Mouse (Mus musculus) liver, embryonic 15.5 days (tissue): ENCODE measurements at regions not wholly inside any gene's neighbourhood (a gene's known extent, or its start where the extent isn't known, plus 50 kb on each side); places are given as distances from the start of the nearest gene placed in this dataset.

Source experiments
- ATAC-seq: fragments of 200-750 bp; cut with Nextera tagmentation; 2 replicates; pipeline ENCODE4 v1.8.0; 2017; ENCODE audit warnings: moderate number of reproducible peaks, mild to moderate bottlenecking, moderate library complexity; ENCODE audit not compliant: insufficient read depth
- H3K27ac ChIP-seq: fragments of 300-500 bp; sonication (generic); replicated peaks from 2 replicates; pipeline ENCODE4 v1.5.1; 2015; ENCODE audit warnings: mild to moderate bottlenecking, inconsistent platforms
- H3K27me3 ChIP-seq: fragments of 300-500 bp; sonication (generic); 2 replicates; pipeline ENCODE4 v1.6.1; 2015; ENCODE audit warnings: mild to moderate bottlenecking, inconsistent platforms
- H3K36me3 ChIP-seq: fragments of 300-500 bp; sonication (generic); replicated peaks from 2 replicates; pipeline ENCODE4 v1.6.1; 2015; ENCODE audit warnings: moderate library complexity, mild to moderate bottlenecking, inconsistent platforms
- H3K4me1 ChIP-seq: fragments of 300-500 bp; sonication (generic); replicated peaks from 2 replicates; pipeline ENCODE4 v1.6.1; 2015; ENCODE audit warnings: inconsistent platforms
- H3K4me2 ChIP-seq: fragments of 300-500 bp; sonication (generic); 2 replicates; pipeline ENCODE4 v1.6.1; 2015; ENCODE audit warnings: moderate library complexity, mild to moderate bottlenecking, inconsistent platforms
- H3K4me3 ChIP-seq: fragments of 300-500 bp; sonication (generic); replicated peaks from 2 replicates; pipeline ENCODE4 v1.5.1; 2015; ENCODE audit warnings: mild to moderate bottlenecking, inconsistent platforms
- H3K9ac ChIP-seq: fragments of 300-500 bp; sonication (generic); 2 replicates; pipeline ENCODE4 v1.6.1; 2015; ENCODE audit warnings: moderate library complexity, mild to moderate bottlenecking, inconsistent platforms
- H3K9me3 ChIP-seq: fragments of 300-500 bp; sonication (generic); replicated peaks from 2 replicates; pipeline ENCODE4 v1.6.1; 2016; ENCODE audit warnings: inconsistent platforms
- WGBS: fragments of 180-500 bp; shearing (Covaris S2); methylation state at CpG from one replicate; pipeline ENCODE4 v1.1.7; 2015; ENCODE audit warnings: mixed read lengths; ENCODE audit not compliant: insufficient replicate concordance; 5-methylcytosine and 5-hydroxymethylcytosine counted together

DNA sequence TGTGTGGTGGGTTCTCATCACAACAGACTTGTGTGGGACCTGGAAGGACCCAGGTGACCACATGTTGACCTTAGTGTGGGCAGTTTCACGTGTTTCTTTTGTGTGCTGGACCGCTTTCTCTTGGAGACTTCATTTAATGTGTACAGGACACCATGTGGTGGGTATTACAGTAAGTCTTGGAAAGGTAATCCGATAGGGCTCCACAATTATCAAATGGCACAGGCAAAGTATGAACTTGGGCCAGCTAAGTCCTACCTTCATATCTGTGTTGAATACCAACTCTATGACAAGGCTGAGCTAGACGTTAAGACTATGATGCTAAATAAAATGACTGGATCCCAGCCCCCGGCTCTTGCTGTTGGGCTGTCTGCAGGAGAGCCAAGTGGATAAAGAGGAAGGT is 173.5 kb downstream of the 1500009L16Rik start:
- H3K9ac ChIP-seq = no peak overlapping the region
- no peaks in the 10 kb centered on the region for H3K4me1 ChIP-seq
- 48% methylated on average over 5 of the region's 5 CpGs for WGBS
- H3K9me3 ChIP-seq = no peaks in the 10 kb centered on the region
- no peaks in the 10 kb centered on the region for H3K27me3 ChIP-seq
- ATAC-seq = no peak
- H3K36me3 ChIP-seq = no peaks in the 10 kb centered on the region
- H3K4me3 ChIP-seq = no peak overlapping the region
- no peak overlapping the region for H3K4me2 ChIP-seq
- no peak overlapping the region for H3K27ac ChIP-seq

DNA sequence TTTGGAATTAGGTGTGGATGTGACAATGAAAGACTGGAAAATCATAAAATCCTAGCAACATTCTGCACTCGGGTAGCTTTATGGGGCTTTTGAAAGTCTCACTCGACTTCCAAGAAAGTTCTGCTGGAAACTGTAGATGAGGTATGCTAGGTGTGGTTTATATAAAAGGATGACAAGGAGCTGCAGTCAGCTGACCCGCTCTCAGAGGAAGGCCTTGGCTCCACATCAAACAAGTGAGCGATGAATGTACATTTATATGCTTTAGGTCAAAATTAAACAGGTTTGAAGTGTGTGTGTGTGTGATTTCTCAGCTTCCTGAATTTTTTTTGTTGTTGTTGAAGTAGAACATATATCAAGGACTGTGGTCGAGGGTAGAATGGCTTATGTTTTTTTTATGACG is 174.9 kb downstream of the 1500009L16Rik start:
- WGBS = 62% methylated on average over 6 of the region's 6 CpGs
- Histone ChIP-seq H3K4me2 (no peak overlapping the region), H3K9me3 (no peaks in the 10 kb centered on the region), H3K27me3 (no peaks in the 10 kb centered on the region), H3K36me3 (no peaks in the 10 kb centered on the region), H3K9ac (no peak overlapping the region), H3K4me1 (no peaks in the 10 kb centered on the region), H3K27ac (no peak overlapping the region), H3K4me3 (no peak overlapping the region)
- no peak for ATAC-seq

DNA sequence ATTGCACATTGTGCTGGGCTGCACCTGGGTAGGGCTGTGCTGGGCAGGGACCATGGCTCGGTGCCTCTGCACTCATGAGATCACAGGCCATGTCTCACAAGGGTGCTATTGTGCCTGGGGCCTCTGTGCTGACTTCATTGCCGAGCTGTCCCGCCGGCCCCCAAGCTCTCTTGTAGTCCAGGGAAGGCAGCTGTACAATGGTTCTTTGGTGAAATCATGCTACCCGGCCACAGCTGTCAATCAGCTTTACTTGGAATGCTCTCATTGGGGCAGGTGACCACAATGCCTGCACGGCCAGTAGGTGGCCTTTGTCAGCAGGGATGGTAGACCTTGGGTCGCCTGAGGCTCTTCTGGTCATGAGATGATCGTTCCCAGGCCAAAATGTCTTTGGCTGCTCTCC is 184.1 kb downstream of the 1500009L16Rik start:
- H3K36me3 ChIP-seq = no peaks in the 10 kb centered on the region

DNA sequence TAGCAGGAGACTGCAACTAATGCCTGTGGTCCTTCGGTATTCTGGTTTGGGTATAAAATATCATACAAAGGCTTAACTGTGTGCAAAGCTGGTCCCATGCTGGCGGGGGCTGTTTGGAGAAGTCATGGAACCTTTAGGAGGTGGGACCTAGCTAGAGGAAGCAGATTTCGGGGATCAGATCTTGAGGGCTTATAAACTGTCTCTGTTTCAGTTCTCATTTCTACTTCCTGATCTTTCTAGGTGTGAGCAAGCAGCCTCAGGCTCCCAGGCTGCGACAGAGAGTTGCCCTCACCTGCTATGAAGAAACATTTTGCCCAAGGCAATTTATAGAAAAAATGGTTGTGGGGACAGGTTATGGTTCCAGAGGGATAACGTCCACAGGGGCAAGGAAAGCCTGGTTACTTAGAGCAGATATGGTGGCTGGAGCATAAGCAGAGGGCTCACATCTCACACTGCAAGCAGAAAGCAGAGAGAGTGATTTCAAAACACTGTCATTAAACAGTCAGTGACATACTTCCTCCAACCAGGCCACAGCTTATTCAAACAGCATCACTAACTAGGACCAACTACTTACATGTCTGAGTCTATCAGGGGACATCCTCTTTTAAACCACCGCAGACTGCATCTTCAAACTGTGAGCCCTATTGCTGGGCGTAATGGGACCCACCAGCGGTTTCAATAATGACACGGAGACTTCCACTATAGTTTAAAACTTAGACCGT is 188.1 kb downstream of the 1500009L16Rik start:
- Histone ChIP-seq H3K9me3 (no peaks in the 10 kb centered on the region), H3K27me3 (no peaks in the 10 kb centered on the region), H3K9ac (no peak overlapping the region), H3K4me3 (no peak overlapping the region), H3K27ac (no peak overlapping the region), H3K4me1 (no peaks in the 10 kb centered on the region), H3K36me3 (no peaks in the 10 kb centered on the region), H3K4me2 (no peak overlapping the region)
- WGBS = 67% methylated on average over 10 of the region's 10 CpGs
- ATAC-seq = no peak

More for the DNA sequence above, 184.1 kb downstream of the 1500009L16Rik start:
- ATAC-seq = no peak
- Histone ChIP-seq H3K4me3 (no peak overlapping the region), H3K27ac (no peak overlapping the region), H3K4me1 (no peaks in the 10 kb centered on the region), H3K4me2 (no peak overlapping the region), H3K27me3 (no peaks in the 10 kb centered on the region), H3K9ac (no peak overlapping the region), H3K9me3 (no peaks in the 10 kb centered on the region)
- 51% methylated on average over 8 of the region's 8 CpGs for WGBS

DNA sequence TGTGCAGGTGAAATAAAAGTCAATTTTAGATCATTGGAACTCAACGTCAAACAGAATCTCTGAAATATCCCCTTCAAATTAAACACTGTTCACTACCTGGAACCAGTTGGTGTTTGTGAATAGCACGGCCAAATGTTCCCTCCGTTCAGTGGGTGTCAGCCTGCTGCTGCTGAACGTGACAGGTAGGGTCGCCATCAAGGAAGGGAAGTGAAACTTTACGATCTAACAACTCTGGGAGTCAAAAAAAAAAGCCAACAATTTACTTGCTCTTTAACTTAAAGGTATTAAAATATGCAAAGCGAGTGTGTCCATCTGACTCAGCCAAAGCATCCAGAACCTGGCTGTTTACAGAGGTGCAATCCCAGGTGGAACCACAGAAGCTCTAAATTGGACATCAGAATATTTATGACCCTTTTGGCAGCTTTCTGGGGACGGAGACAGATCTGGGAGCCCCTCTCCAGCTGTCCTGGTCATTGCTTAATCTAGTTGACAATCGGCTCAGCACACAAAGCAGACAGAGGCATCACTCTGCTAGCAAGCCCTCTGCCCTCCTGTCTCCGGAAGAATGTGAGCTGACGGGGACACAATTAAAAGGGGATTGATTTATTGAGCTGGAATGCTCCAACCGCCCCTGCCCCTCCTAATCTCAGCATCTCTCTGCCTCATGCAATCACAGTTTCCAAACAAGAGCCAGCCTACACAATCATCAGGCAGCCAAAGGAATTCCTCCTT is 191.9 kb downstream of the 1500009L16Rik start:
- Histone ChIP-seq H3K4me2 (no peak overlapping the region), H3K27ac (no peak overlapping the region), H3K9me3 (no peaks in the 10 kb centered on the region), H3K4me1 (no peaks in the 10 kb centered on the region), H3K4me3 (no peak overlapping the region), H3K9ac (no peak overlapping the region), H3K36me3 (no peaks in the 10 kb centered on the region), H3K27me3 (no peaks in the 10 kb centered on the region)
- ATAC-seq = no peak
- 28% methylated on average over 12 of the region's 12 CpGs for WGBS

DNA sequence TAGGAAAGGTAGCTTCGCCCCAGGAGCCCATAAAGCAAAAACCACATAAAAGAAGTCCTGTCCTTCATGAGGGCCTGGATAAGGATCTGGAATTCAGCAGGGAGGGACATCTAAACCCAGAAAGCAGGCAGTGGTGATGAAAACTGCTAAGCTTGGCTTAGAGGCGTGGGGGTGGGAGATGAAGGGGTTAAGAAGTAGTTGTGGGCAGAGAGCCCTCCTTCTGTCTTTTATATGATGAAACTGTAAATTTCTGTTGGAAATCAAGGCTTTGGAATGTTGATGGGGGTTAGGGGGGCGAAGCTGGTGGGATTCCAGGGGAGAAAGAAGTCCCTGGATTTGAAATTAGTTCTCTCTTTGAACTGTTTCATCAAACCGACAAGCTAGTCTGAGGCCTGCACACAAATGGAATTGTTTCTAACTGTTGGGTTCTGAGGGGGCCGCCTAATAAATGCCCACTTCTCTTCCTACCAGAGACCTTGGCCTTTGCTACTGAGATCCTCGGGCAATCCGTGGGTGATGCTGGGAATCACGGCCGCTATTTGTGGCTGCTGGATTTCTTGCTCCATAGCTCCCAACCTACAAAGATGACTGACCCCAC is 192.6 kb downstream of the 1500009L16Rik start:
- Histone ChIP-seq H3K9me3 (no peaks in the 10 kb centered on the region), H3K27me3 (no peaks in the 10 kb centered on the region), H3K27ac (no peak overlapping the region), H3K4me3 (no peak overlapping the region), H3K4me1 (no peaks in the 10 kb centered on the region), H3K4me2 (no peak overlapping the region), H3K36me3 (no peaks in the 10 kb centered on the region), H3K9ac (no peak overlapping the region)
- ATAC-seq = no peak
- WGBS = 52% methylated on average over 9 of the region's 9 CpGs

DNA sequence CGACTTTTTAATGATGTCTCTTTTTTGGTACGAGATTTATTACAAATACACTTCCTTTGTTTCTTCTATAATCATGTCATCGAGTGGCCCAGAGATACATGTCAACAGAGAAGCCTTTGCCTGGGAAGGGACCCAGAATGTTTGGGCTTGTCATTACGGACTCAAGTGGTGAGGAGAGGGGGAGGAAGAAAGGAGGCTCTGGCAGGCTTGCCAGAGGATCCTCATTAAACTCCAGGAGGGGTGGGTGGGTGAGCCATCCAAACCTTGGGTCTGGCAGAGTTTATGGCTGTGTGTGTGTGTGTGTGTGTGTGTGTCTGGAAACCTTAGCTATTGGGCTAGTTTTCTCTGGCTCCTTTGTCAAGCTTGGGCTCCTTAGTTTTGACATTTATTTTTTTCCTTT is 204.3 kb downstream of the 1500009L16Rik start:
- no peak overlapping the region for H3K9ac ChIP-seq
- WGBS = 59% methylated on average over 4 of the region's 4 CpGs
- no peak overlapping the region for H3K27ac ChIP-seq
- H3K4me3 ChIP-seq = no peak overlapping the region
- H3K27me3 ChIP-seq = no peaks in the 10 kb centered on the region
- H3K4me2 ChIP-seq = no peak overlapping the region
- no peaks in the 10 kb centered on the region for H3K36me3 ChIP-seq
- no peaks in the 10 kb centered on the region for H3K9me3 ChIP-seq
- ATAC-seq = no peak
- H3K4me1 ChIP-seq = no peaks in the 10 kb centered on the region

DNA sequence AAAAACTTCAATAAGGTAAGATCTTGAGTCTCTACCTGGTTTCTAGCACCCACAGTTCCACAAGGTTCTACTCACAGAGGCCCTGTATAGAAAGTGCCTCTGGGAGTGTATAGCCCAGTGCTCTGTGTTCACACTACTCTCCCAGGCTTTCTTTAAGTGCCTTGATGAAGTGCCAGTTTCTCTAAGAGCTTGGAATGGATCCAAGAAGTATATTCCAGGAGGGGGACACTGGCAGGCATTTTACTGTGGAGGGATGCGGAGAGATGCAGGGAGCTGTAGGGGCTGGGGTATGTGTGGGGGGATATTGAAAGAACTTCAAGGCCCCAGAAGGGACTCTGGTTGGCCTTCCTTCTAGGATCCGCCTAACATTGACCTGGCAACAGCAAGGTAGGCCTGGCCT is 204.9 kb downstream of the 1500009L16Rik start:
- no peak overlapping the region for H3K27ac ChIP-seq
- no peak overlapping the region for H3K9ac ChIP-seq
- no peaks in the 10 kb centered on the region for H3K36me3 ChIP-seq
- WGBS = 60% methylated on average over 2 of the region's 2 CpGs
- H3K4me3 ChIP-seq = no peak overlapping the region
- no peaks in the 10 kb centered on the region for H3K9me3 ChIP-seq
- no peaks in the 10 kb centered on the region for H3K4me1 ChIP-seq
- H3K4me2 ChIP-seq = no peak overlapping the region
- no peaks in the 10 kb centered on the region for H3K27me3 ChIP-seq
- ATAC-seq = no peak

DNA sequence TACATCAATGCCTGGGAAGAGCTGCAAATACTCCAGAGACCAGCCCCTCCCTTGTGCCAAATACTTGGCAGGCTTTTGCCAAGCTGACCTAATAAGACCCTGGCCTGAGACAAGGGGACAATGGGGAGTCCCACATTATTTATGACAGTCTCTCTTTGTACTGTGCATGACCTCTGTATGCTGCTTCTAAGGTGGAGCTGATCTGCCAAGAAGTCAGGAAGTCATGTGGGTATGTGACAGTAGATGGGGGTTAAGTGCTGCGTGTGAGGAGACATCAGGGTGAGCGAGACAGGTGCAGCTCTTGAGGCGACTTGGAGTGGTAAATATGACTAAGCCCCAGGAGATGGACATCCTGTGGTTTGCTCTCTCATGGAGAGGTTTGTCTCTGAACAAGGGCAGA is 209.1 kb downstream of the 1500009L16Rik start:
- H3K36me3 ChIP-seq = no peaks in the 10 kb centered on the region
- WGBS = 23% methylated on average over 3 of the region's 3 CpGs
- ATAC-seq = no peak
- no peaks in the 10 kb centered on the region for H3K9me3 ChIP-seq
- no peak overlapping the region for H3K4me2 ChIP-seq
- H3K27me3 ChIP-seq = no peaks in the 10 kb centered on the region
- no peak overlapping the region for H3K27ac ChIP-seq
- no peaks in the 10 kb centered on the region for H3K4me1 ChIP-seq
- H3K9ac ChIP-seq = no peak overlapping the region
- no peak overlapping the region for H3K4me3 ChIP-seq

DNA sequence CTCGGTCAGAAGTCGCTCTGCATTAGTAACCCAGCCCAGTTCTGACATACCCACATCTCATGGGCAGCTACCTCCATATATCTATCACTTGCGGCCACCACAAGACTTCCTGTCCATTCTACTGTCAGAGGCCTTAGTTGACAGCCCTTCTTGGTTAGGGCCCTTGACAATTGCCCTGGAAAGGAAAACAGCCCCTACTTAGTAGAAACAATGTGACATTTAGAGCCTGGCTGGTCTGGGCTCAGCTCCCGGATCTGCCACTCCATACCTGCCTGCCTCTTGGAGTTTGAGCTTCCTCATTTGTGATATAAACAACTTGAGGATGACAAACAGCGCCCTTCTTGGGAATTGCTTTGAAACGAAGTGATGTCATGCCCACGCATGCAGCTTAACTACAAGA is 210.5 kb downstream of the 1500009L16Rik start:
- Histone ChIP-seq H3K4me2 (no peak overlapping the region), H3K4me3 (no peak overlapping the region), H3K9ac (no peak overlapping the region), H3K27ac (no peak overlapping the region), H3K4me1 (no peaks in the 10 kb centered on the region; the same call in 1 of the 2 replicates), H3K36me3 (no peaks in the 10 kb centered on the region), H3K9me3 (no peaks in the 10 kb centered on the region), H3K27me3 (no peaks in the 10 kb centered on the region)
- ATAC-seq = no peak
- WGBS = 28% methylated on average over 7 of the region's 7 CpGs

DNA sequence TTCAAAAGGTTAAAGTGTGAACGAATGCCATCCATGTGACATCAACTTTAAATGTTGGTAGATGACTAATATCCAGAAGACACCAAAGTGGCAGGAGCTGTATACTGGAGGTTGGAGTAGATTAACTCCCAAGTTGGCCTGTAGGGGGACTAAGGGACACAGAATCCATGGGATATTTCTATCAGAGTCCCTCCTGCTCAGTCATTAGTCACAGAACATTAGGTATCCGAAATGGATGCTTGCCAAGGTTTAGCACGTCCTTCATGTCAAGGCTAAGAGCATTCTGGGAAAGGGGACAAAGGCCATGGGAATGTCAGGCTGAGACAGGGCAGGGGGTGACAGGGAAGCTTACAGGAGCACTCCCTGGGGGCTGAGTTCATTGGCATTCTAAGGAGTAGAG is 211.8 kb downstream of the 1500009L16Rik start:
- Histone ChIP-seq H3K27ac (no peak overlapping the region), H3K9ac (no peak overlapping the region), H3K9me3 (no peaks in the 10 kb centered on the region), H3K4me3 (no peak overlapping the region), H3K36me3 (no peaks in the 10 kb centered on the region), H3K27me3 (no peaks in the 10 kb centered on the region), H3K4me1 (no peaks in the 10 kb centered on the region; the same call in 1 of the 2 replicates), H3K4me2 (no peak overlapping the region)
- 51% methylated on average over 3 of the region's 3 CpGs for WGBS
- no peak for ATAC-seq
